Mouse (Mus musculus): ENCODE measurements at regions not wholly inside any gene's neighbourhood (a gene's known extent, or its start where the extent isn't known, plus 50 kb on each side); places are given as distances from the start of the nearest gene placed in this dataset.

- TF ChIP-seq CTCF (IDR thresholded peaks at IDR 0.05; ENCODE audit: low read depth, low read length) (no peak), POLR2A (IDR thresholded peaks at IDR 0.05; ENCODE audit: borderline replicate concordance, low read depth, low read length) (no peak)
These were observed 383.1 kb upstream of the Kazn start for GRCm38 (mm10) chr4:142622151-142622861.
